Comparison of ENCODE assay signal across 8 mouse cellular contexts in genomic region chr1:37614130-37614529, GRCm38 (mm10).
A peak's percentile ranks its signal among the peaks of the same experiment; 100 is the strongest.
DNase-seq lines count a peak whose midpoint lies in the region; ATAC-seq lines count a peak whose summit lies in the region.

No protein-coding gene starts in this region.

- no peak for DNase-seq in hindbrain, embryonic 11.5 days (ENCODE audit: low spot score)
- DNase-seq in right cerebral cortex, postnatal 14 days, result peak; percentile 50
- no peak for DNase-seq in adipocyte (ENCODE audit: low spot score)
- DNase-seq in adrenal gland, adult 8-10 months, result no peak

- peak; percentile 39; the same call in 1 of the 2 replicates for ATAC-seq in hindbrain, embryonic 13.5 days (ENCODE audit: low FRiP score)
- no peak for ATAC-seq in hindbrain, embryonic 11.5 days (ENCODE audit: low FRiP score)
- peak; percentile 79 for ATAC-seq in activated CD4-positive, CD25-positive, alpha-beta regulatory T cell, adult 4 months
- ATAC-seq in hindbrain, embryonic 16.5 days, result peak; percentile 78
- no peak for ATAC-seq in kidney, embryonic 14.5 days (ENCODE audit: low FRiP score, low TSS enrichment)

- peak overlapping the region; percentile 29 for H3K9ac ChIP-seq in hindbrain, embryonic 13.5 days
- no peak overlapping the region for H3K9ac ChIP-seq in hindbrain, embryonic 11.5 days (ENCODE audit: low read depth, low read length)
- no peak overlapping the region for H3K9ac ChIP-seq in hindbrain, embryonic 16.5 days (ENCODE audit: low read depth, low read length)
- no peak overlapping the region for H3K9ac ChIP-seq in kidney, embryonic 14.5 days (ENCODE audit: low read depth, low read length)

- peaks cover 7% of the 10 kb centered on the region for H3K4me1 ChIP-seq in hindbrain, embryonic 13.5 days (replicated peaks)
- H3K4me1 ChIP-seq in hindbrain, embryonic 11.5 days (replicated peaks; ENCODE audit: control insufficient read depth, insufficient read depth, low read length), result no peaks in the 10 kb centered on the region
- peaks cover 5% of the 10 kb centered on the region; the same call in 1 of the 2 replicates for H3K4me1 ChIP-seq in hindbrain, embryonic 16.5 days (ENCODE audit: control insufficient read depth, insufficient read depth, low read depth, low read length)
- H3K4me1 ChIP-seq in kidney, embryonic 14.5 days (ENCODE audit: control insufficient read depth, insufficient read depth, low read length), result peaks cover 19% of the 10 kb centered on the region

- H3K36me3 ChIP-seq in hindbrain, embryonic 13.5 days, result no peaks in the 10 kb centered on the region
- no peaks in the 10 kb centered on the region for H3K36me3 ChIP-seq in hindbrain, embryonic 11.5 days (ENCODE audit: control insufficient read depth, insufficient read depth, low read length)
- H3K36me3 ChIP-seq in hindbrain, embryonic 16.5 days (ENCODE audit: control insufficient read depth, insufficient read depth, low read length), result no peaks in the 10 kb centered on the region
- no peaks in the 10 kb centered on the region for H3K36me3 ChIP-seq in kidney, embryonic 14.5 days (ENCODE audit: control insufficient read depth, insufficient read depth, low read length)

- no peaks in the 10 kb centered on the region for H3K9me3 ChIP-seq in hindbrain, embryonic 13.5 days
- H3K9me3 ChIP-seq in hindbrain, embryonic 11.5 days (ENCODE audit: control insufficient read depth, low read length), result no peaks in the 10 kb centered on the region
- no peaks in the 10 kb centered on the region for H3K9me3 ChIP-seq in hindbrain, embryonic 16.5 days (ENCODE audit: control insufficient read depth, low read length)
- H3K9me3 ChIP-seq in kidney, embryonic 14.5 days (ENCODE audit: control insufficient read depth, low read length), result no peaks in the 10 kb centered on the region

- H3K27me3 ChIP-seq in hindbrain, embryonic 13.5 days, result no peaks in the 10 kb centered on the region
- no peaks in the 10 kb centered on the region for H3K27me3 ChIP-seq in hindbrain, embryonic 11.5 days (ENCODE audit: control insufficient read depth, insufficient read depth, low read length)
- H3K27me3 ChIP-seq in hindbrain, embryonic 16.5 days (replicated peaks; ENCODE audit: control insufficient read depth, insufficient read depth, low read length), result no peaks in the 10 kb centered on the region
- H3K27me3 ChIP-seq in kidney, embryonic 14.5 days (ENCODE audit: control insufficient read depth, insufficient read depth, low read length), result no peaks in the 10 kb centered on the region

- H3K4me3 ChIP-seq in hindbrain, embryonic 13.5 days, result no peak overlapping the region
- H3K4me3 ChIP-seq in hindbrain, embryonic 11.5 days (ENCODE audit: low read depth, low read length), result no peak overlapping the region
- no peak overlapping the region for H3K4me3 ChIP-seq in hindbrain, embryonic 16.5 days (ENCODE audit: low read length)
- no peak overlapping the region for H3K4me3 ChIP-seq in kidney, embryonic 14.5 days (ENCODE audit: low read length)

- 64% methylated on average over 15 of the region's 15 CpGs for WGBS in hindbrain, embryonic 13.5 days
- 81% methylated on average over 15 of the region's 15 CpGs for WGBS in hindbrain, embryonic 11.5 days
- WGBS in hindbrain, embryonic 16.5 days, result 50% methylated on average over 15 of the region's 15 CpGs
- 65% methylated on average over 15 of the region's 15 CpGs for WGBS in kidney, embryonic 14.5 days

- H3K27ac ChIP-seq in hindbrain, embryonic 13.5 days, result peak overlapping the region; percentile 72
- H3K27ac ChIP-seq in hindbrain, embryonic 11.5 days (ENCODE audit: low read depth, low read length), result no peak overlapping the region
- H3K27ac ChIP-seq in hindbrain, embryonic 16.5 days (ENCODE audit: low read depth, low read length), result peak overlapping the region; percentile 9
- no peak overlapping the region for H3K27ac ChIP-seq in kidney, embryonic 14.5 days (ENCODE audit: low read depth, low read length)

- no peak overlapping the region for H3K4me2 ChIP-seq in hindbrain, embryonic 13.5 days
- no peak overlapping the region for H3K4me2 ChIP-seq in hindbrain, embryonic 11.5 days (replicated peaks; ENCODE audit: low read depth, low read length)
- H3K4me2 ChIP-seq in hindbrain, embryonic 16.5 days (ENCODE audit: low read length), result 0 out of 2 replicates have a peak overlapping the region, but pooled peaks have one; percentile 2
- H3K4me2 ChIP-seq in kidney, embryonic 14.5 days (replicated peaks; ENCODE audit: low read depth, low read length), result no peak overlapping the region

Comparison
In these comparisons a context has a peak if more than half of its experiments do, and no peak if none do; other contexts are left out.
1. ATAC-seq: peak in hindbrain, embryonic 13.5 days (single experiment), activated CD4-positive, CD25-positive, alpha-beta regulatory T cell, adult 4 months (single experiment) and hindbrain, embryonic 16.5 days (single experiment); none in hindbrain, embryonic 11.5 days (single experiment) and kidney, embryonic 14.5 days (single experiment).
2. H3K27ac ChIP-seq: peak in hindbrain, embryonic 13.5 days (single experiment) and hindbrain, embryonic 16.5 days (single experiment); none in hindbrain, embryonic 11.5 days (single experiment) and kidney, embryonic 14.5 days (single experiment).